Mouse (Mus musculus): ENCODE measurements around the gene Cacna1d. TPM values are rescaled to one million over a fixed set of nuclear protein-coding genes. Genes with fewer than 3 reads are reported as not detected.

Cacna1d gene
- total RNA-seq, 2 experiments from 2014 or later: 0.36 to 0.38 TPM

GRCm38 (mm10) chr14:30254776-30255175 lies 236.5 kb downstream of the Cacna1d start:
- TF ChIP-seq CTCF (IDR thresholded peaks at IDR 0.05): no peak
- Histone ChIP-seq H3K4me3 (no peak overlapping the region), H3K27ac (no peak overlapping the region)
- intact Hi-C loops (cut with DNase I): no loop called here
- no peak for DNase-seq

- no peak for DNase-seq
- TF ChIP-seq CTCF (IDR thresholded peaks at IDR 0.05): no peak
- no peak overlapping the region for H3K4me3 ChIP-seq
- no peak overlapping the region for H3K27ac ChIP-seq
- intact Hi-C loops (cut with DNase I): no loop called here
These were observed 238.4 kb downstream of the Cacna1d start for GRCm38 (mm10) chr14:30252824-30253223.

- no peak for DNase-seq
- Histone ChIP-seq H3K4me3 (no peak overlapping the region), H3K27ac (no peak overlapping the region)
- TF ChIP-seq CTCF (IDR thresholded peaks at IDR 0.05): no peak
- intact Hi-C loops (cut with DNase I): no loop called here
These were observed 239.9 kb downstream of the Cacna1d start for GRCm38 (mm10) chr14:30251351-30251750.

- H3K27ac ChIP-seq: no peak overlapping the region
- intact Hi-C loops (cut with DNase I): no loop called here
- H3K4me3 ChIP-seq: no peak overlapping the region
- no peak for TF ChIP-seq CTCF (IDR thresholded peaks at IDR 0.05)
- no peak for DNase-seq
These were observed 241.7 kb downstream of the Cacna1d start for GRCm38 (mm10) chr14:30249591-30249990.

GRCm38 (mm10) chr14:30248811-30249210 lies 242.4 kb downstream of the Cacna1d start:
- Histone ChIP-seq H3K4me3 (no peak overlapping the region), H3K27ac (no peak overlapping the region)
- intact Hi-C loops (cut with DNase I): no loop called here
- TF ChIP-seq CTCF (IDR thresholded peaks at IDR 0.05): no peak
- DNase-seq: no peak

GRCm38 (mm10) chr14:30248121-30248520 lies 243.1 kb downstream of the Cacna1d start:
- TF ChIP-seq CTCF (IDR thresholded peaks at IDR 0.05): no peak
- no peak for DNase-seq
- intact Hi-C loops (cut with DNase I): no loop called here
- Histone ChIP-seq H3K4me3 (no peak overlapping the region), H3K27ac (no peak overlapping the region)

GRCm38 (mm10) chr14:30247606-30248005 lies 243.6 kb downstream of the Cacna1d start:
- TF ChIP-seq CTCF (IDR thresholded peaks at IDR 0.05): no peak
- DNase-seq: no peak
- intact Hi-C loops (cut with DNase I): no loop called here
- H3K27ac ChIP-seq: no peak overlapping the region
- no peak overlapping the region for H3K4me3 ChIP-seq

GRCm38 (mm10) chr14:30244776-30245175 lies 246.5 kb downstream of the Cacna1d start:
- Histone ChIP-seq H3K27ac (no peak overlapping the region), H3K4me3 (no peak overlapping the region)
- intact Hi-C loops (cut with DNase I): no loop called here
- DNase-seq: no peak
- TF ChIP-seq CTCF (IDR thresholded peaks at IDR 0.05): no peak

GRCm38 (mm10) chr14:30242818-30243205 lies 248.4 kb downstream of the Cacna1d start:
- Histone ChIP-seq H3K27ac (no peak overlapping the region), H3K4me3 (no peak overlapping the region)
- no peak for TF ChIP-seq CTCF (IDR thresholded peaks at IDR 0.05)
- intact Hi-C loops (cut with DNase I): no loop called here
- DNase-seq: no peak

- no peak overlapping the region for H3K27ac ChIP-seq
- H3K4me3 ChIP-seq: no peak overlapping the region
- no peak for TF ChIP-seq CTCF (IDR thresholded peaks at IDR 0.05)
- DNase-seq: no peak
- intact Hi-C loops (cut with DNase I): no loop called here
These were observed 249.0 kb downstream of the Cacna1d start for GRCm38 (mm10) chr14:30242166-30242817.

GRCm38 (mm10) chr14:30240916-30241515 lies 250.2 kb downstream of the Cacna1d start:
- no peak for DNase-seq
- H3K27ac ChIP-seq: no peak overlapping the region
- no peak for TF ChIP-seq CTCF (IDR thresholded peaks at IDR 0.05)
- H3K4me3 ChIP-seq: no peak overlapping the region
- intact Hi-C loops (cut with DNase I): no loop called here

GRCm38 (mm10) chr14:30238807-30239206 lies 252.4 kb downstream of the Cacna1d start:
- Histone ChIP-seq H3K27ac (no peak overlapping the region), H3K4me3 (no peak overlapping the region)
- intact Hi-C loops (cut with DNase I): no loop called here
- DNase-seq: no peak
- no peak for TF ChIP-seq CTCF (IDR thresholded peaks at IDR 0.05)

- TF ChIP-seq CTCF (IDR thresholded peaks at IDR 0.05): no peak
- H3K4me3 ChIP-seq: no peak overlapping the region
- DNase-seq: no peak
- H3K27ac ChIP-seq: no peak overlapping the region
- intact Hi-C loops (cut with DNase I): no loop called here
These were observed 266.1 kb downstream of the Cacna1d start for GRCm38 (mm10) chr14:30225161-30225560.

- intact Hi-C loops (cut with DNase I): no loop called here
- no peak for DNase-seq
These were observed 269.2 kb downstream of the Cacna1d start for GRCm38 (mm10) chr14:30222101-30222500.

More at GRCm38 (mm10) chr14:30222101-30222500, 269.2 kb downstream of the Cacna1d start:
- TF ChIP-seq CTCF (IDR thresholded peaks at IDR 0.05): no peak
- Histone ChIP-seq H3K27ac (no peak overlapping the region), H3K4me3 (no peak overlapping the region)

Data from gastrocnemius, adult 2 months (tissue).